Mouse (Mus musculus): ENCODE measurements at regions not wholly inside any gene's neighbourhood (a gene's known extent, or its start where the extent isn't known, plus 50 kb on each side); places are given as distances from the start of the nearest gene placed in this dataset.

- Histone ChIP-seq H3K4me3 (ENCODE audit: insufficient read depth, low read length) (no peak overlapping the region), H3K4me1 (ENCODE audit: control insufficient read depth, insufficient read depth, low read length) (peaks cover 1% of the 10 kb centered on the region), H3K27ac (ENCODE audit: insufficient read depth, low read length) (no peak overlapping the region)
- TF ChIP-seq POLR2A (IDR thresholded peaks at IDR 0.05; ENCODE audit: extremely low read depth, insufficient read depth, low read length) = no peak
These were observed 622.3 kb upstream of the Intu start for GRCm38 (mm10) chr3:39908676-39909362.

- no peak overlapping the region for H3K4me3 ChIP-seq (ENCODE audit: insufficient read depth, low read length)
- H3K27ac ChIP-seq (ENCODE audit: insufficient read depth, low read length) = no peak overlapping the region
- peaks cover 1% of the 10 kb centered on the region for H3K4me1 ChIP-seq (ENCODE audit: control insufficient read depth, insufficient read depth, low read length)
- TF ChIP-seq CTCF (IDR thresholded peaks at IDR 0.05; ENCODE audit: extremely low read depth, insufficient read depth, low read length) = no peak
- no peak for TF ChIP-seq POLR2A (IDR thresholded peaks at IDR 0.05; ENCODE audit: extremely low read depth, insufficient read depth, low read length)
These were observed 621.4 kb upstream of the Intu start for GRCm38 (mm10) chr3:39909642-39910041.

- no peak for TF ChIP-seq POLR2A (IDR thresholded peaks at IDR 0.05; ENCODE audit: extremely low read depth, insufficient read depth, low read length)
- no peak overlapping the region for H3K27ac ChIP-seq (ENCODE audit: insufficient read depth, low read length)
- H3K4me3 ChIP-seq (ENCODE audit: insufficient read depth, low read length) = no peak overlapping the region
- no peaks in the 10 kb centered on the region for H3K4me1 ChIP-seq (ENCODE audit: control insufficient read depth, insufficient read depth, low read length)
These were observed 612.5 kb upstream of the Intu start for GRCm38 (mm10) chr3:39918601-39919000.

DNA sequence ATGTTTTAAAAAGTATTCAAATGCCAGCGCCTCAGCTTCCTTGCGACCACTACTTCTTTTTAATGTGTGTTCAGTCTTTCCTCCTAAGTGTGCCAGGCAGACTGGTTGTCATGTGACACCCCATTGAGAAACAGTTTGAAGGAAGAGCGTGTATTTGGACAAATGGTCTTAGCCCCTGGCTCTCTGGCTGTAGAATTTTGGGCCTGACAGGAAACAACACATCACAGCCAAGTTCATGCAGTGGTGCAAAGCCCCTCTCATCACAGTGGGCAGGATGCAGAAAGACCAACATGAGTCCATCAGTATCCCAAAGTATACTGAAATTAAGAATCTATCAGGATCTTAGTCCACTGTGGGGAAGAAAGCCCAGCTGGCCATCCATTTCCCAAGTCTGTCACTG lies 605.6 kb upstream of the Intu start:
- Histone ChIP-seq H3K4me3 (ENCODE audit: insufficient read depth, low read length) (no peak overlapping the region), H3K27ac (ENCODE audit: insufficient read depth, low read length) (no peak overlapping the region), H3K4me1 (ENCODE audit: control insufficient read depth, insufficient read depth, low read length) (no peaks in the 10 kb centered on the region)
- TF ChIP-seq POLR2A (IDR thresholded peaks at IDR 0.05; ENCODE audit: extremely low read depth, insufficient read depth, low read length) (no peak), CTCF (IDR thresholded peaks at IDR 0.05; ENCODE audit: extremely low read depth, insufficient read depth, low read length) (no peak)

DNA sequence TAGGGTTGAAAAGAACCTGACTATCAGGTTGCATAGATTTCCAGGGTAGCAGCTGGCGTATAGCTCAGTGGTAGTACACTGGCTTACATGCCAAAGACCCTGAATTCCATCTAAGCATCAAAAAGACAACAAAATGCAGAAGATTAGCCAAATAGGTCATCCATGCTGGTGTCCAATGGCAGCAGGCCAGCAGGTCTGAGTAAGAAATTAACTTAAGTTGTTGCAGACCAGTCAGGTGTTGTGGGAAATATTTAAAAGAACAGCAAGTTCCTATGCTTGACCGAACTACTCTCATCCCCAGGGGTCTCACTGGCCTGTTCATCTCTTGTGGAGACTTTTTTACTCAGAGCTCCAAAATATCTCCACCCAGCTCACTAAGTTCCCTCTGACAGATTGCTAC lies 602.7 kb upstream of the Intu start:
- H3K4me1 ChIP-seq (ENCODE audit: control insufficient read depth, insufficient read depth, low read length) = no peaks in the 10 kb centered on the region
- H3K27ac ChIP-seq (ENCODE audit: insufficient read depth, low read length) = no peak overlapping the region
- no peak overlapping the region for H3K4me3 ChIP-seq (ENCODE audit: insufficient read depth, low read length)
- no peak for TF ChIP-seq POLR2A (IDR thresholded peaks at IDR 0.05; ENCODE audit: extremely low read depth, insufficient read depth, low read length)
- no peak for TF ChIP-seq CTCF (IDR thresholded peaks at IDR 0.05; ENCODE audit: extremely low read depth, insufficient read depth, low read length)

GRCm38 (mm10) chr3:39933372-39933771 lies 597.7 kb upstream of the Intu start:
- H3K27ac ChIP-seq (ENCODE audit: insufficient read depth, low read length) = no peak overlapping the region
- TF ChIP-seq POLR2A (IDR thresholded peaks at IDR 0.05; ENCODE audit: extremely low read depth, insufficient read depth, low read length) = no peak
- TF ChIP-seq CTCF (IDR thresholded peaks at IDR 0.05; ENCODE audit: extremely low read depth, insufficient read depth, low read length) = no peak
- no peak overlapping the region for H3K4me3 ChIP-seq (ENCODE audit: insufficient read depth, low read length)
- H3K4me1 ChIP-seq (ENCODE audit: control insufficient read depth, insufficient read depth, low read length) = no peaks in the 10 kb centered on the region

DNA sequence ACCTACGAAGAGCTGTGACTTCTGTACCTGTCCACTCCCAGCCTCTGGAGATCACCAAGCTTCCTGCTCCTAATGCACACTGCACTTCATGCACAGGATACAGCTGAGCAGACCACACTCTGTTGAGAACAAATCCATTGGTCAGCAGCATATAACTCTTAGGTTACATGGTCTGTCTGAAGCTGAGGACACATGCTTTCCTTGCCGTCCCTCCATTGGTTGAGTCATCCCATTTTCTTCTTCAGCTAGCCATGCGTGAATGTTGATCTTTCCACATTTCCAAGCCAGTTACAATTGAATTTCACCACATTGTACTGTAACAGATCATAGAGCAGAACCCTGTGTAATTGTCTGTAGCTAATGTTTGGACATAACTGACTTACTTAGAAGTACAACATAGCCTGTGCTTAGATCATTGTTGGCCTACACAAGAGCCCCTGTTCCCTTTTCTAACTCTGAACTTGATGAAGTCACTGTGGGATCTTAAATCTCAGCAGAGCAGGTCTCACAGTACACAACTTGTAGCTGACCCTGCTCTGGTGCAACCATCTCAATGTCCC lies 593.3 kb upstream of the Intu start:
- no peak overlapping the region for H3K27ac ChIP-seq (ENCODE audit: insufficient read depth, low read length)
- no peak overlapping the region for H3K4me3 ChIP-seq (ENCODE audit: insufficient read depth, low read length)
- TF ChIP-seq POLR2A (IDR thresholded peaks at IDR 0.05; ENCODE audit: extremely low read depth, insufficient read depth, low read length) (no peak), CTCF (IDR thresholded peaks at IDR 0.05; ENCODE audit: extremely low read depth, insufficient read depth, low read length) (no peak)
- H3K4me1 ChIP-seq (ENCODE audit: control insufficient read depth, insufficient read depth, low read length) = no peaks in the 10 kb centered on the region

- no peaks in the 10 kb centered on the region for H3K4me1 ChIP-seq (ENCODE audit: control insufficient read depth, insufficient read depth, low read length)
- H3K27ac ChIP-seq (ENCODE audit: insufficient read depth, low read length) = no peak overlapping the region
- H3K4me3 ChIP-seq (ENCODE audit: insufficient read depth, low read length) = no peak overlapping the region
- TF ChIP-seq POLR2A (IDR thresholded peaks at IDR 0.05; ENCODE audit: extremely low read depth, insufficient read depth, low read length) (no peak), CTCF (IDR thresholded peaks at IDR 0.05; ENCODE audit: extremely low read depth, insufficient read depth, low read length) (no peak)
These were observed 586.5 kb upstream of the Intu start for GRCm38 (mm10) chr3:39944581-39944980.

GRCm38 (mm10) chr3:39952103-39952502 lies 579.0 kb upstream of the Intu start:
- TF ChIP-seq CTCF (IDR thresholded peaks at IDR 0.05; ENCODE audit: extremely low read depth, insufficient read depth, low read length) = no peak
- TF ChIP-seq POLR2A (IDR thresholded peaks at IDR 0.05; ENCODE audit: extremely low read depth, insufficient read depth, low read length) = no peak

DNA sequence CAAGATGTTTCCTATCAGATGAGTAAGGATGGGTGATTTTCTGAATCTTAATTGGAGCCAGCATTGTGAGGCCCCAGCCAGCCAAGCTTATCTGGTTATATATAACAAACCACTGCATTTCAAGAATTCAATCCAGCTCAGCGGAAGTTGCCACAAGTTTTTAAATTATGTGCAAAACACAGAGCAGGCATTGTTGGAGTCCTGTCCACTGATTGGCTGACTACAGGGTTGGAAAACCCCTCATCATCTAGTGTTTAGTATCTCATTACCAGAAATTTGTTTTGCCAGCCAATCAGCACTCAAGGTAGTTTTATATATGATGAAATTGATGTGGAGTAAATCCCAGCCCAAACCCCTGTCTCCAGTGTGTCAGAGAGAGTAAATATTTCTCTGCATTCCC lies 578.5 kb upstream of the Intu start:
- H3K4me1 ChIP-seq (ENCODE audit: control insufficient read depth, insufficient read depth, low read length) = no peaks in the 10 kb centered on the region
- TF ChIP-seq POLR2A (IDR thresholded peaks at IDR 0.05; ENCODE audit: extremely low read depth, insufficient read depth, low read length) (no peak), CTCF (IDR thresholded peaks at IDR 0.05; ENCODE audit: extremely low read depth, insufficient read depth, low read length) (no peak)
- H3K27ac ChIP-seq (ENCODE audit: insufficient read depth, low read length) = no peak overlapping the region
- no peak overlapping the region for H3K4me3 ChIP-seq (ENCODE audit: insufficient read depth, low read length)

More at GRCm38 (mm10) chr3:39952103-39952502, 579.0 kb upstream of the Intu start:
- Histone ChIP-seq H3K4me1 (ENCODE audit: control insufficient read depth, insufficient read depth, low read length) (no peaks in the 10 kb centered on the region), H3K27ac (ENCODE audit: insufficient read depth, low read length) (no peak overlapping the region), H3K4me3 (ENCODE audit: insufficient read depth, low read length) (no peak overlapping the region)

All from cortical plate, adult 2 months (tissue).